In genomic region chr1:131083609-131084008, GRCm38 (mm10) we compare ENCODE assay signal across 9 mouse cellular contexts. TPM values are rescaled to one million over a fixed set of nuclear protein-coding genes. Genes with fewer than 3 reads are reported as not detected.
DNase-seq lines count a peak whose midpoint lies in the region; ATAC-seq lines count a peak whose summit lies in the region.
"Had no signal": no experiment of that assay in that cellular context is flagged by ENCODE, and none has a peak within 500 bp of the region (broad histone marks: within the 10 kb centered on the region; RNA-seq: fewer than 3 reads in every experiment).

No protein-coding gene starts in this region.

- H3K9ac ChIP-seq in heart, embryonic 16.5 days (ENCODE audit: low read length) = peak overlapping the region; percentile 31; the same call in 1 of the 2 replicates
- no peak overlapping the region for H3K9ac ChIP-seq in intestine, embryonic 14.5 days (ENCODE audit: low read length)

- peak overlapping the region; percentile 75 for H3K27ac ChIP-seq in heart, embryonic 16.5 days (ENCODE audit: low read length)
- H3K27ac ChIP-seq in intestine, embryonic 14.5 days (ENCODE audit: low read depth) = peak overlapping the region; percentile 67

- DNase-seq in heart, postnatal 4 days = no peak
- DNase-seq in adrenal gland, postnatal 36 days = peak; percentile 80 to 82
- DNase-seq in intestine, embryonic 14.5 days (ENCODE audit: low spot score) = no peak
- peak; percentile 59 for DNase-seq in lung, postnatal 14 days
- DNase-seq in gastrocnemius, adult 8-10 months (ENCODE audit: low spot score in 2 of 2) = no peak
- DNase-seq in cerebellum, postnatal 36 days = no peak
- DNase-seq: cerebellum, postnatal 14 days had no signal

- no peak for ATAC-seq in heart, embryonic 16.5 days (replicated peaks; ENCODE audit: extremely low read depth, insufficient read depth, low FRiP score)
- ATAC-seq in intestine, embryonic 14.5 days (replicated peaks; ENCODE audit: low FRiP score, low TSS enrichment, low read depth) = no peak
- ATAC-seq in CD4-positive, CD25-positive, alpha-beta regulatory T cell, adult 4 months = no peak

- H3K4me3 ChIP-seq in heart, embryonic 16.5 days (ENCODE audit: low read length) = no peak overlapping the region
- no peak overlapping the region for H3K4me3 ChIP-seq in intestine, embryonic 14.5 days (ENCODE audit: low read depth, low read length)

- no peaks in the 10 kb centered on the region for H3K36me3 ChIP-seq in heart, embryonic 16.5 days (ENCODE audit: control insufficient read depth, insufficient read depth)
- H3K36me3 ChIP-seq in intestine, embryonic 14.5 days (ENCODE audit: control insufficient read depth, insufficient read depth, low read length) = no peaks in the 10 kb centered on the region

- H3K4me1 ChIP-seq in heart, embryonic 16.5 days (ENCODE audit: control insufficient read depth, insufficient read depth, low read length) = peaks cover 95% of the 10 kb centered on the region
- peaks cover 71% of the 10 kb centered on the region for H3K4me1 ChIP-seq in intestine, embryonic 14.5 days (replicated peaks; ENCODE audit: control insufficient read depth, insufficient read depth, low read length)

- WGBS in heart, embryonic 16.5 days = 28% methylated on average over 4 of the region's 4 CpGs
- WGBS in intestine, embryonic 14.5 days = 13% methylated on average over 4 of the region's 4 CpGs

- peak overlapping the region; percentile 22; the same call in 1 of the 2 replicates for H3K4me2 ChIP-seq in heart, embryonic 16.5 days (ENCODE audit: low read depth, low read length)
- peak overlapping the region; percentile 24 for H3K4me2 ChIP-seq in intestine, embryonic 14.5 days (ENCODE audit: low read length)

- H3K9me3 ChIP-seq in heart, embryonic 16.5 days (replicated peaks; ENCODE audit: control insufficient read depth, low read length) = no peaks in the 10 kb centered on the region
- H3K9me3 ChIP-seq in intestine, embryonic 14.5 days (ENCODE audit: control insufficient read depth, low read length) = no peaks in the 10 kb centered on the region

- no peaks in the 10 kb centered on the region for H3K27me3 ChIP-seq in heart, embryonic 16.5 days (ENCODE audit: control insufficient read depth, insufficient read depth, low read length)
- no peaks in the 10 kb centered on the region for H3K27me3 ChIP-seq in intestine, embryonic 14.5 days (replicated peaks; ENCODE audit: control insufficient read depth, insufficient read depth, low read length)

RNA-seq across cellular contexts. Expression of gene Mapkapk2, which starts 14.0 kb away (rescaled TPM):
- 61.4 and 66.8 TPM in 2 replicates for polyA plus RNA-seq in heart, embryonic 16.5 days (2015; fragmentation: Nextera tagmentation; extraction: Ambion mirVana)
- 100 to 1,000 TPM; 206 to 226 TPM for total RNA-seq in heart, postnatal 4 days (2021)
- total RNA-seq in adrenal gland, postnatal 36 days (2021) = 100 to 1,000 TPM; 205 to 213 TPM
- polyA plus RNA-seq in intestine, embryonic 14.5 days (2014; fragmentation: Nextera tagmentation; extraction: Ambion mirVana) = 58.1 and 62.4 TPM in 2 replicates
- total RNA-seq in gastrocnemius, adult 8-10 months (2022) = 100 to 1,000 TPM; 215 to 257 (median 231) TPM
- polyA plus RNA-seq in CD4-positive, CD25-positive, alpha-beta regulatory T cell, adult 4 months (2017; shearing (Covaris generic)) = 10 to 100 TPM in 1 of 2 experiments, 1 to 10 TPM in 1; 5.6 to 10.9 TPM

RNA-seq across cellular contexts. Expression of gene Dyrk3, which starts 54.5 kb away (rescaled TPM):
- 1.8 and 2.1 TPM in 2 replicates for polyA plus RNA-seq in heart, embryonic 16.5 days (2015; fragmentation: Nextera tagmentation; extraction: Ambion mirVana)
- total RNA-seq in heart, postnatal 4 days (2021) = 1 to 10 TPM; 1.2 to 1.7 TPM
- 1 to 10 TPM; 4.3 to 7.3 TPM for total RNA-seq in adrenal gland, postnatal 36 days (2021)
- 5.6 and 5.7 TPM in 2 replicates for polyA plus RNA-seq in intestine, embryonic 14.5 days (2014; fragmentation: Nextera tagmentation; extraction: Ambion mirVana)
- not detected for total RNA-seq in gastrocnemius, adult 8-10 months (2022)
- polyA plus RNA-seq in CD4-positive, CD25-positive, alpha-beta regulatory T cell, adult 4 months (2017; shearing (Covaris generic)) = under 1 TPM in 1 of 2 experiments, not detected in 1; 0.19 TPM

Comparison
In these comparisons a context has a peak if more than half of its experiments do, and no peak if none do; other contexts are left out.
1. DNase-seq: peak in adrenal gland, postnatal 36 days (2 of 2) and lung, postnatal 14 days (single experiment); none in heart, postnatal 4 days (single experiment), intestine, embryonic 14.5 days (single experiment), gastrocnemius, adult 8-10 months (0 of 2) and cerebellum, postnatal 36 days (0 of 2).